Mouse (Mus musculus) liver, embryonic 14.5 days (tissue): ENCODE results near the gene Nek4.

ENCODE experiments used
- CTCF ChIP-seq: IDR thresholded peaks from 2 replicates; pipeline ENCODE4 v1.5.1; 2016; ENCODE audit warnings: antibody characterized with exemption, low read depth, control low read depth
- EP300 ChIP-seq: IDR thresholded peaks from 2 replicates; pipeline ENCODE4 v1.6.1; 2016; ENCODE audit warnings: antibody characterized with exemption, low read depth

DNA sequence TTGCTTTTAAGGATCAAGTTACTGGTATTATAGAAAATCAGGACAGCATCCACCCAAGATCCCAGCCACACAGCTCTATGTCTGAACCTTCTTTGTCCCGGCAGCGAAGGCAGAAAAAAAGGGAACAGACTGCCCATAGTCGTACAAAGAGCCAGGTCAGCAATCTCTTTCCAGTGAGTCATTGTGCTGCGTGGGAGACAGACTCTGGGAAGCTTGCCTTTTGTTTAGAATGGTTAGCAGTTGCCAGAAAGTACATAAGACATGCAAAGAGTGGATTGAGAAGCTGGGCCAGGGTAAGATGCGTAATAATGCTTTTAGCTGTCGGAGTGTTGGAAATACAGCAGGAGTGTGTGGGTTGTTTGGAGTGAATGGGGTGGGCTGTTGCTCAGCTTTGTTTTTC lies 23.0 kb downstream of the Nek4 start:
- no peak for TF ChIP-seq CTCF
- no peak for TF ChIP-seq EP300
